Mouse (Mus musculus) kidney, embryonic 15.5 days (tissue): ENCODE data around the gene Rec8. TPM values are rescaled to one million over a fixed set of nuclear protein-coding genes. Genes with fewer than 3 reads are reported as not detected.

Source experiments
- ATAC-seq: fragments of 200-750 bp; cut with Nextera tagmentation; replicated peaks from 2 replicates; pipeline ENCODE4 v1.8.0; 2017; ENCODE audit warnings: moderate TSS enrichment; ENCODE audit not compliant: low FRiP score
- H3K27ac ChIP-seq: fragments of 300-500 bp; sonication (generic); 2 replicates; pipeline ENCODE4 v1.5.1; 2015; ENCODE audit warnings: mild to moderate bottlenecking, inconsistent platforms
- H3K27me3 ChIP-seq: fragments of 300-500 bp; sonication (generic); 2 replicates; pipeline ENCODE4 v1.6.1; 2015; ENCODE audit warnings: inconsistent platforms
- H3K36me3 ChIP-seq: fragments of 300-500 bp; sonication (generic); 2 replicates; pipeline ENCODE4 v1.6.1; 2015; ENCODE audit warnings: inconsistent platforms
- H3K4me1 ChIP-seq: fragments of 300-500 bp; sonication (generic); 2 replicates; pipeline ENCODE4 v1.6.1; 2015; ENCODE audit warnings: inconsistent platforms
- H3K4me2 ChIP-seq: fragments of 300-500 bp; sonication (generic); 2 replicates; pipeline ENCODE4 v1.6.1; 2015; ENCODE audit warnings: moderate library complexity, mild to moderate bottlenecking, inconsistent platforms
- H3K4me3 ChIP-seq: fragments of 300-500 bp; sonication (generic); replicated peaks from 2 replicates; pipeline ENCODE4 v1.5.1; 2015; ENCODE audit warnings: mild to moderate bottlenecking, inconsistent platforms
- H3K9ac ChIP-seq: fragments of 300-500 bp; sonication (generic); 2 replicates; pipeline ENCODE4 v1.6.1; 2015; ENCODE audit warnings: mild to moderate bottlenecking, inconsistent platforms
- H3K9me3 ChIP-seq: fragments of 300-500 bp; sonication (generic); replicated peaks from 2 replicates; pipeline ENCODE4 v1.6.1; 2016; ENCODE audit warnings: inconsistent platforms
- WGBS: fragments of 180-500 bp; shearing (Covaris S2); methylation state at CpG from one replicate; pipeline ENCODE4 v1.1.7; 2015; ENCODE audit warnings: mixed read lengths; 5-methylcytosine and 5-hydroxymethylcytosine counted together
- polyA plus RNA-seq: library from polyadenylated mRNA; unstranded; fragments of >200 nt; fragmentation: Nextera tagmentation; extraction: Ambion mirVana; gene quantifications from 2 replicates; pipeline ENCODE4 v1.2.1, GENCODE M21; 2015

Gene Rec8
- polyA plus RNA-seq, 1 experiment from 2014 or later = 22.4 TPM

DNA sequence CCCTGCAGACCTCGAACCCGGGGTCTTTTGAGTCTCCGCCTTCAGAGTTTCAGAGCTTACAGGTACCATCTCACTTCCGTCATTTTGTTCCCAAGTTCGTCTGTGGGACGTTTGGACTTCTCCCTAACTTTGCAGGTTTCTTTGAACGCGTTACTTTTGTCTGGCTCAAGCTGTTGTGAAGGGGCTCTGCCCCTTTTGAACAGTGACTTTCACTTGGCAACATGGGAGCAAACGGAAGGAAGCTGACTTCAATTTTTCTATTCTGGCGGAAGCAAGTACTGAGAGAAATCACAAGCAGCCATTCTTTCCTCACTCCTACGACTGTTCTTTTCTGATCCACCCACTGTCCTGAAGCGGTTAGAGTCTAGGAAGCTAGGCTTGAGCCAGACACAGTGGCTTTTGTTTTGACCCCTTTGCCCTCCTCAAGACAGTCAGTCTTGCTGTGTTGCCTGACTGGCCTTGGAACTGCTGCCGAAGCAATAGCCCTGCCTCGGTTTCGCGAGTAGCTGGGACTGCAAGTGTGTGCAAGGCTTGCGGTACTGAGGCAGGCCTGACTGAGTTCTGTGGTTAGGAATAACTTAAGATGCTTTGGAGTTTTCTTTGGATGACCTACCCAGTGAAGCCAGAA, 26.5 kb downstream of the Rec8 start:
- no peaks in the 10 kb centered on the region for H3K9me3 ChIP-seq
- peaks cover 24% of the 10 kb centered on the region for H3K4me1 ChIP-seq
- H3K4me3 ChIP-seq = peak overlapping the region; percentile 71
- peak overlapping the region; percentile 93 for H3K27ac ChIP-seq
- H3K27me3 ChIP-seq = no peaks in the 10 kb centered on the region
- H3K9ac ChIP-seq = peak overlapping the region; percentile 96
- ATAC-seq = no peak
- H3K36me3 ChIP-seq = peaks cover 36% of the 10 kb centered on the region
- 19% methylated on average over 17 of the region's 17 CpGs for WGBS
- H3K4me2 ChIP-seq = peak overlapping the region; percentile 63

DNA sequence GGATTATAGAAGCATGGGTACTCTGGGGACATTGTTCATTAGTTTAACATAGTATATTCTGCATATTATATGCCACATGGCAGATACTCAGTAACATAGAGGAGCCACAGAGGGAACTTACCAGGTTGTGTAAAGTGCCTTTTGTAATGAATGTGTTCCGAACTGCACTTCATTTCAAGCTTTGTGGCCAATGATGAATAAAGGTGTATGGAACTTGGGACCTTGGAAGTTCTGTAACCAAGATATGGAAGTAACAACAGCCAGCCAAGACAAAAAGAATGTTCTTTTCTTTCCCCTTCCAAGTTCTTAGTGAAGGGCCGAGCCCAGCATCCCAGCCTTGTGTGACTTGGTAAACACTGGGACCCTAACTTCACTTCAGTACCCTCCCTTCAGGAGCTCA, 32.0 kb downstream of the Rec8 start, which contains the start of gene Tssk4:
Gene Tssk4 (plus strand): TSS at position 301 of the 400 bp plus-strand sequence.
- no peak for ATAC-seq
- no peak within 1 kb of the TSS for H3K4me2 ChIP-seq
- H3K36me3 ChIP-seq = peaks cover 11% of the 10 kb centered on the region
- WGBS = 93% methylated on average over 2 of the region's 2 CpGs
- no peaks in the 10 kb centered on the region for H3K9me3 ChIP-seq
- H3K27ac ChIP-seq = no peak within 1 kb of the TSS
- H3K4me1 ChIP-seq = peaks cover 5% of the 10 kb centered on the region
- H3K27me3 ChIP-seq = no peaks in the 10 kb centered on the region
- no peak within 1 kb of the TSS for H3K4me3 ChIP-seq
- no peak within 1 kb of the TSS for H3K9ac ChIP-seq

- Histone ChIP-seq H3K36me3 (peaks cover 6% of the 10 kb centered on the region), H3K4me2 (no peak overlapping the region), H3K9ac (no peak overlapping the region), H3K27me3 (no peaks in the 10 kb centered on the region), H3K9me3 (no peaks in the 10 kb centered on the region), H3K27ac (no peak overlapping the region), H3K4me1 (no peaks in the 10 kb centered on the region), H3K4me3 (no peak overlapping the region)
- WGBS = 90% methylated on average over 7 of the region's 7 CpGs
- no peak for ATAC-seq
These were observed 33.7 kb downstream of the Rec8 start for GRCm38 (mm10) chr14:55651528-55651927.

DNA sequence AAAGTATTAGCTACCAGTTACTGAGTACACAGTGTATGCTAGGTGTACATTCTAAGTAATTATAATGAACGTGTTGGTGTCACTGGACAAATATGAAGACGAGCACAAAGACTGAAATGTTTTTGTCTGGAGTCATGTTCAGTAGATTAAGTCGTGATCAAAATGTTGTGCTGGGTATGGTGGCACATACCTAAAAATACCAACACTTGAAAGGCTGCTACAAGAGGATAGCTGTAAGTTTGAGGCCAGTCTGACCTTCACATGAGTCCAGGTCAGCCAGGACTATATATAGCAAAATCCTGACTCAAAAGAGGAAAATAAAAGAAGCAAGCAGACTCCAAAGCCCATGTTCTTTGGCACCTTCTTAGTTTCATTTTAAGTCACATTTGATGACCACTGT, 39.1 kb downstream of the Rec8 start:
- H3K4me1 ChIP-seq = peaks cover 17% of the 10 kb centered on the region
- H3K27ac ChIP-seq = no peak overlapping the region
- no peak for ATAC-seq
- H3K9ac ChIP-seq = no peak overlapping the region
- H3K36me3 ChIP-seq = peaks cover 27% of the 10 kb centered on the region
- no peak overlapping the region for H3K4me2 ChIP-seq
- H3K27me3 ChIP-seq = no peaks in the 10 kb centered on the region
- 87% methylated on average over 3 of the region's 3 CpGs for WGBS
- H3K4me3 ChIP-seq = no peak overlapping the region
- no peaks in the 10 kb centered on the region for H3K9me3 ChIP-seq

DNA sequence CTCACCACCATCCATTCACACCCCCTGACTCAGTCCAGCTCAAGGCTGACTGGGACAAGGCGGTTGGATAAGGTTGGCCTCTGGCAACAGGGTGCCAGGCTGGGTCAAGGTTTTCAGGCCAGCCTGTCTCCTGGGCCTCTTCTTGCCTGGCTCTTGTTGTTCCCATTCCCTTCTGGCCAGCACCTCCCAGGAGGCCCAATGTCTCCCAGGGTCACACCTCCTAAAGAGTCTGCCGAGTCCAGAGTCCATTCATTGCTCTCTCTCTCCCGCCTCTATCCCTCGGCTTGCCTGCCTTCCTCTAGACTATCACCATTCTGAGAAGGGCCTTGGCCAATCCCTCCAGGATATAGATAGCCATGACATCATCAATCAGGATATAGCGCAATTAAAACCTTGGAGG, 40.2 kb downstream of the Rec8 start:
- Histone ChIP-seq H3K27ac (no peak overlapping the region), H3K4me2 (no peak overlapping the region)

GRCm38 (mm10) chr14:55659960-55660573, 42.2 kb downstream of the Rec8 start, which contains the start of gene Mdp1:
TSS of gene Mdp1 (minus strand) at chr14:55660508.
- no peaks in the 10 kb centered on the region for H3K27me3 ChIP-seq
- H3K4me1 ChIP-seq = peaks cover 17% of the 10 kb centered on the region
- peak within 1 kb of the TSS; percentile 61 for H3K9ac ChIP-seq
- peaks cover 46% of the 10 kb centered on the region for H3K36me3 ChIP-seq
- 0% methylated on average over 39 of the region's 39 CpGs for WGBS
- peak within 1 kb of the TSS; percentile 59 for H3K4me2 ChIP-seq
- peak; percentile 95 for ATAC-seq
- no peaks in the 10 kb centered on the region for H3K9me3 ChIP-seq
- peak within 1 kb of the TSS; percentile 69 for H3K27ac ChIP-seq
- peak within 1 kb of the TSS; percentile 62 for H3K4me3 ChIP-seq

More for the DNA sequence above, 40.2 kb downstream of the Rec8 start:
- no peak overlapping the region for H3K4me3 ChIP-seq
- no peak for ATAC-seq
- no peak overlapping the region for H3K9ac ChIP-seq
- H3K9me3 ChIP-seq = no peaks in the 10 kb centered on the region
- H3K27me3 ChIP-seq = no peaks in the 10 kb centered on the region
- WGBS = 91% methylated on average over 5 of the region's 5 CpGs
- peaks cover 35% of the 10 kb centered on the region for H3K36me3 ChIP-seq
- H3K4me1 ChIP-seq = peaks cover 17% of the 10 kb centered on the region

DNA sequence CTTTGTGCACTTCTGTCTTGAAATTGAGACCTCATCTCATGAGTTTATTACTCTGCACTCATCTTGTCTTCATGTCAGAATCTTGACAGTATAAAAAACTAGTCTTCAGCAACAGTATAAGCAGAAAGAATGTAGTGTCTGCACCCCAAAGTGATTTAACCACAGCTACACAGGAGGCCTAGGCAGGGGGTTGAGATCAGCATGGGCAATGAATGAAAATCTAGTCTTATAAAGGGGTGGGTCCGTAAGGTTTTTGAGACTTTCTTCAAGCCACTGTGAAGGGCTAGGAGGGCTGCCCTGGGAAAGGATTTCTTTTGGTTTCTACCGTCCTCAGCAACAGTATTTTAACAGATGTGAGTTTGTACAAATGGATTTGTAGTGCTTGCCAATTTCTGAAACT, 42.8 kb downstream of the Rec8 start:
- peaks cover 52% of the 10 kb centered on the region for H3K36me3 ChIP-seq
- H3K4me1 ChIP-seq = peaks cover 17% of the 10 kb centered on the region
- peak overlapping the region; percentile 59 for H3K4me2 ChIP-seq
- 0 out of 2 replicates have a peak overlapping the region, but pooled peaks have one; percentile 69 for H3K27ac ChIP-seq
- 52% methylated on average over 2 of the region's 2 CpGs for WGBS
- no peaks in the 10 kb centered on the region for H3K9me3 ChIP-seq
- no peaks in the 10 kb centered on the region for H3K27me3 ChIP-seq
- peak overlapping the region; percentile 62 for H3K4me3 ChIP-seq
- peak; percentile 20; the same call in 1 of the 2 replicates for ATAC-seq
- H3K9ac ChIP-seq = no peak overlapping the region

- H3K4me3 ChIP-seq = peak overlapping the region; percentile 76
- ATAC-seq = peak; percentile 58
- WGBS = 0% methylated on average over 12 of the region's 12 CpGs
- H3K27ac ChIP-seq = peak overlapping the region; percentile 90
- H3K9ac ChIP-seq = peak overlapping the region; percentile 88
- H3K4me1 ChIP-seq = peaks cover 21% of the 10 kb centered on the region
- H3K4me2 ChIP-seq = peak overlapping the region; percentile 79
- no peaks in the 10 kb centered on the region for H3K27me3 ChIP-seq
- no peaks in the 10 kb centered on the region for H3K9me3 ChIP-seq
- H3K36me3 ChIP-seq = peaks cover 36% of the 10 kb centered on the region
These were observed 53.6 kb downstream of the Rec8 start for GRCm38 (mm10) chr14:55671486-55671832.

DNA sequence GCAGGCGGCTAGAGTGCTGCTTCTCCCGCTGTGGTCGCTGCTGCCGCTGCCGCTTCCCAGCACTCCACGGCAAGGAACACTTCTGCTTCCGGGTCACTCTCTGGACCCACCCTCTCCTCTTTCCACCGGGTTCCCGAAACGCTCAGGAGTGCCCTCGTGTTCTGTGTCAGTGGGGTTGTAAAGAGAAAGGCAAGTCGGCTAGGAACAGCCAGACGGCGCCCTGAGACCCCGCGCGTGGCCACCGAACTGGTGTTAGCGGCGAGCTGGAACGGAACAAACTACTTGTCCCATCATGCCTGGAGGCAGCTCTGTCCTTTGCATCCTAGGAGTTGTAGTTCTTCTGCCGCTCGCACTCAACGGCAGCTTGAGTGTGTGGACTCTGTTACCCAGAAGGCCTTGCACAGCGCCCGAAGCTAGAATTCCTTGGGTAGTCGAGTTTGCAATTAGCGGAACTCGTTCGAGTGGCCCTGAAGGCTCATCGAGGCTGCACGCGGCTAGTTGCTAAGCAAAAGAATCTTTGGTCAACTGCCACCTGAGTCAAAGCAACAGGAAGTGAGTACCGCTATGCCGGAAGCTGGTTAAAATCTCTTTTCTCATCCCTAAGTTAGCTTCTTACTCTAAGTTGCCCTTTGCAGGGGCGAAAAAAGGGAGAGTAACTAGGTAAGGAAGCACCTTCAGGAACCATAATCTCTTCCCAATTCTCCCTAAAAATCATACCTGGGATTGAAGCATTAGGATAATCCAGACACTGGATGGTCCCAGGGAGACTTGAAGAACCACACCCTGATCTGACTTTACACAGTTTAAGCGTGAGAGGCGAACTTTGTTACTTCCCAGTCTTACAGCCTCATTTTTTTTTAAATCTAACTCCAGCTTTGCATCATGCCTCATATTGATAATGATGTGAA, 54.2 kb downstream of the Rec8 start, which contains the start of the genes Gmpr2 and Nedd8:
Gene Gmpr2 (plus strand): TSS at position 109 of the 908 bp plus-strand sequence.
Gene Nedd8 (minus strand): TSS at position 292 of the 908 bp plus-strand sequence.
- under 1% methylated on average over 38 of the region's 38 CpGs for WGBS
- peaks cover 37% of the 10 kb centered on the region for H3K36me3 ChIP-seq
- no peaks in the 10 kb centered on the region for H3K27me3 ChIP-seq
- H3K4me3 ChIP-seq = peak within 1 kb of the TSS; percentile 76
- peaks cover 21% of the 10 kb centered on the region for H3K4me1 ChIP-seq
- H3K9ac ChIP-seq = peak within 1 kb of the TSS; percentile 88
- H3K9me3 ChIP-seq = no peaks in the 10 kb centered on the region
- peak within 1 kb of the TSS; percentile 90 for H3K27ac ChIP-seq
- peak; percentile 96 for ATAC-seq
- H3K4me2 ChIP-seq = peak within 1 kb of the TSS; percentile 79

DNA sequence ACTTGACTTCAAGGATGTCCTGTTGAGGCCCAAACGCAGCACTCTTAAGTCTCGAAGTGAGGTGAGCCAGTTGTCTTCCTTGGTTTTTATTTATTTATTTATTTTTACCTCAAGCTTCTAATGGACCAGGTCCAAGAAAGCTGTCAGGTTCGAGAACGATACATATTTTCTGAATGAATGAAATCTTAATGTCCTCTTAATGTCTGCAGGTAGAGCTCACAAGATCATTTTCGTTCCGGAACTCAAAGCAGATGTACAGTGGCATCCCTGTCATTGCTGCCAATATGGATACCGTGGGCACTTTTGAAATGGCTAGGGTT, 54.9 kb downstream of the Rec8 start:
- peak overlapping the region; percentile 51 for H3K9ac ChIP-seq
- no peak for ATAC-seq
- no peaks in the 10 kb centered on the region for H3K27me3 ChIP-seq
- peak overlapping the region; percentile 79 for H3K4me2 ChIP-seq
- peaks cover 43% of the 10 kb centered on the region for H3K36me3 ChIP-seq
- H3K9me3 ChIP-seq = no peaks in the 10 kb centered on the region
- H3K4me3 ChIP-seq = peak overlapping the region; percentile 76
- H3K27ac ChIP-seq = peak overlapping the region; percentile 90; the same call in 1 of the 2 replicates
- H3K4me1 ChIP-seq = peaks cover 21% of the 10 kb centered on the region
- 74% methylated on average over 7 of the region's 7 CpGs for WGBS
